Mouse (Mus musculus) neural tube, embryonic 15.5 days (tissue): ENCODE data around the gene Fat2. TPM values are rescaled to one million over a fixed set of nuclear protein-coding genes. Genes with fewer than 3 reads are reported as not detected.

Source experiments
- ATAC-seq: fragments of 200-750 bp; cut with Nextera tagmentation; 2 replicates; pipeline ENCODE4 v1.8.0; 2017; ENCODE audit warnings: mild to moderate bottlenecking, moderate TSS enrichment, moderate library complexity; ENCODE audit not compliant: low FRiP score
- H3K27ac ChIP-seq: fragments of 300-500 bp; sonication (generic); replicated peaks from 2 replicates; pipeline ENCODE4 v1.5.1; 2015; ENCODE audit warnings: mild to moderate bottlenecking, inconsistent platforms
- H3K27me3 ChIP-seq: fragments of 300-500 bp; sonication (generic); replicated peaks from 2 replicates; pipeline ENCODE4 v1.6.1; 2015; ENCODE audit warnings: inconsistent platforms
- H3K36me3 ChIP-seq: fragments of 300-500 bp; sonication (generic); 2 replicates; pipeline ENCODE4 v1.6.1; 2015; ENCODE audit warnings: inconsistent platforms
- H3K4me1 ChIP-seq: fragments of 300-500 bp; sonication (generic); 2 replicates; pipeline ENCODE4 v1.6.1; 2015; ENCODE audit warnings: inconsistent platforms
- H3K4me2 ChIP-seq: fragments of 300-500 bp; sonication (generic); 2 replicates; pipeline ENCODE4 v1.6.1; 2015; ENCODE audit warnings: inconsistent platforms, mild to moderate bottlenecking, moderate library complexity
- H3K4me3 ChIP-seq: fragments of 300-500 bp; sonication (generic); replicated peaks from 2 replicates; pipeline ENCODE4 v1.5.1; 2015; ENCODE audit warnings: mild to moderate bottlenecking, inconsistent platforms
- H3K9ac ChIP-seq: fragments of 300-500 bp; sonication (generic); replicated peaks from 2 replicates; pipeline ENCODE4 v1.6.1; 2015; ENCODE audit warnings: mild to moderate bottlenecking, inconsistent platforms
- H3K9me3 ChIP-seq: fragments of 300-500 bp; sonication (generic); replicated peaks from 2 replicates; pipeline ENCODE4 v1.6.1; 2016; ENCODE audit warnings: inconsistent platforms
- WGBS: fragments of 180-500 bp; shearing (Covaris S2); methylation state at CpG from one replicate; pipeline ENCODE4 v1.1.7; 2015; ENCODE audit warnings: mixed read lengths; 5-methylcytosine and 5-hydroxymethylcytosine counted together
- polyA plus RNA-seq: library from polyadenylated mRNA; unstranded; fragments of >200 nt; fragmentation: Nextera tagmentation; extraction: Ambion mirVana; gene quantifications from 2 replicates; pipeline ENCODE4 v1.2.1, GENCODE M21; 2015

Fat2 gene
- polyA plus RNA-seq, 1 experiment from 2014 or later: 0.04 TPM

GRCm38 (mm10) chr11:55209032-55209431, 127.3 kb downstream of the Fat2 start:
- Histone ChIP-seq H3K4me3 (no peak overlapping the region), H3K36me3 (no peaks in the 10 kb centered on the region), H3K27ac (no peak overlapping the region), H3K9me3 (no peaks in the 10 kb centered on the region), H3K4me1 (peaks cover 30% of the 10 kb centered on the region), H3K27me3 (no peaks in the 10 kb centered on the region), H3K9ac (no peak overlapping the region), H3K4me2 (no peak overlapping the region)
- ATAC-seq: no peak
- WGBS: 91% methylated on average over 2 of the region's 2 CpGs

GRCm38 (mm10) chr11:55208001-55208690, 128.2 kb downstream of the Fat2 start:
- no peak for ATAC-seq
- H3K9me3 ChIP-seq: no peaks in the 10 kb centered on the region
- H3K4me3 ChIP-seq: no peak overlapping the region
- H3K4me2 ChIP-seq: no peak overlapping the region
- no peak overlapping the region for H3K9ac ChIP-seq
- H3K27ac ChIP-seq: no peak overlapping the region
- no peaks in the 10 kb centered on the region for H3K36me3 ChIP-seq
- peaks cover 30% of the 10 kb centered on the region for H3K4me1 ChIP-seq
- 73% methylated on average over 6 of the region's 6 CpGs for WGBS
- H3K27me3 ChIP-seq: no peaks in the 10 kb centered on the region

GRCm38 (mm10) chr11:55204602-55205001, 131.8 kb downstream of the Fat2 start:
- Histone ChIP-seq H3K27me3 (no peaks in the 10 kb centered on the region), H3K9me3 (no peaks in the 10 kb centered on the region), H3K4me1 (peaks cover 25% of the 10 kb centered on the region), H3K36me3 (no peaks in the 10 kb centered on the region), H3K4me2 (peak overlapping the region; percentile 94), H3K4me3 (peak overlapping the region; percentile 96), H3K9ac (peak overlapping the region; percentile 89), H3K27ac (peak overlapping the region; percentile 74)
- WGBS: 4% methylated on average over 17 of the region's 17 CpGs
- ATAC-seq: peak; percentile 67

GRCm38 (mm10) chr11:55204159-55204596, 132.2 kb downstream of the Fat2 start, which contains the start of gene Slc36a1:
Gene Slc36a1 (plus strand): TSS chr11:55204350.
- peak; percentile 95 for ATAC-seq
- Histone ChIP-seq H3K36me3 (no peaks in the 10 kb centered on the region), H3K4me3 (peak within 1 kb of the TSS; percentile 96), H3K4me2 (peak within 1 kb of the TSS; percentile 94), H3K4me1 (peaks cover 25% of the 10 kb centered on the region), H3K9me3 (no peaks in the 10 kb centered on the region), H3K27ac (peak within 1 kb of the TSS; percentile 74), H3K27me3 (no peaks in the 10 kb centered on the region), H3K9ac (peak within 1 kb of the TSS; percentile 89)
- under 1% methylated on average over 31 of the region's 31 CpGs for WGBS

Other genes starting within 250 kb of the Fat2 start
- 33.1 and 37.1 TPM in 2 replicates for gene Gm2a, start 238.4 kb downstream of the Fat2 start, polyA plus RNA-seq
- not detected in 2 replicates for gene Slc36a3, start 184.9 kb downstream of the Fat2 start, polyA plus RNA-seq
- 0.51 and 0.55 TPM in 2 replicates for gene Slc36a2, start 151.5 kb downstream of the Fat2 start, polyA plus RNA-seq
- 4.7 and 6.7 TPM in 2 replicates for gene Slc36a1, start 132.2 kb downstream of the Fat2 start, polyA plus RNA-seq
- gene Sparc, start 86.6 kb upstream of the Fat2 start, polyA plus RNA-seq: 747 and 833 TPM in 2 replicates
- gene Atox1, start 124.7 kb upstream of the Fat2 start, polyA plus RNA-seq: 303 and 338 TPM in 2 replicates
- 91.5 and 115 TPM in 2 replicates for gene G3bp1, start 133.1 kb upstream of the Fat2 start, polyA plus RNA-seq